In genomic region chr3:137891089-137891488, GRCm38 (mm10) we compare ENCODE assay signal across 15 mouse cellular contexts.
"Had no signal": no experiment of that assay in that cellular context is flagged by ENCODE, and none has a peak within 500 bp of the region (broad histone marks: within the 10 kb centered on the region; RNA-seq: fewer than 3 reads in every experiment).

No protein-coding gene starts in this region.

- H3K9me3 ChIP-seq: limb, embryonic 13.5 days; neural tube, embryonic 13.5 days; stomach, embryonic 15.5 days had no signal

- DNase-seq: kidney, adult 8-10 months; kidney, postnatal 25 days; layer of hippocampus, adult 9-11 months; layer of hippocampus, postnatal 36 days; retina, postnatal 1 day; right cerebral cortex, postnatal 4 days; thymus, adult 2 months; thymus, postnatal 25 days had no signal

- H3K9ac ChIP-seq: limb, embryonic 13.5 days; liver, embryonic 14.5 days; midbrain, embryonic 12.5 days; neural tube, embryonic 13.5 days; stomach, embryonic 15.5 days had no signal

- ATAC-seq: intestine, embryonic 16.5 days; midbrain, embryonic 16.5 days had no signal

- H3K4me2 ChIP-seq: limb, embryonic 13.5 days; midbrain, embryonic 12.5 days; neural tube, embryonic 13.5 days; stomach, embryonic 15.5 days had no signal

- H3K27me3 ChIP-seq: limb, embryonic 13.5 days; midbrain, embryonic 12.5 days; neural tube, embryonic 13.5 days; stomach, embryonic 15.5 days had no signal

- H3K4me3 ChIP-seq: limb, embryonic 13.5 days; midbrain, embryonic 12.5 days; neural tube, embryonic 13.5 days; stomach, embryonic 15.5 days had no signal

- H3K4me1 ChIP-seq: limb, embryonic 13.5 days; stomach, embryonic 15.5 days had no signal

- H3K27ac ChIP-seq: limb, embryonic 13.5 days; liver, embryonic 14.5 days; midbrain, embryonic 12.5 days; neural tube, embryonic 13.5 days; stomach, embryonic 15.5 days had no signal
